In genomic region chr2:92034273-92034672, GRCm38 (mm10) we compare ENCODE assay signal across 27 mouse cellular contexts. TPM values are rescaled to one million over a fixed set of nuclear protein-coding genes. Genes with fewer than 3 reads are reported as not detected.
A peak's percentile ranks its signal among the peaks of the same experiment; 100 is the strongest.
DNase-seq lines count a peak whose midpoint lies in the region; ATAC-seq and TF ChIP-seq lines count a peak whose summit lies in the region.
"Had no signal": no experiment of that assay in that cellular context is flagged by ENCODE, and none has a peak within 500 bp of the region (broad histone marks: within the 10 kb centered on the region; RNA-seq: fewer than 3 reads in every experiment).

No protein-coding gene starts in this region.

- no peak overlapping the region for H3K9ac ChIP-seq in intestine, embryonic 15.5 days
- H3K9ac ChIP-seq in intestine, postnatal 0 days (ENCODE audit: low read depth, low read length), result no peak overlapping the region
- H3K9ac ChIP-seq in lung, postnatal 0 days (replicated peaks; ENCODE audit: low read depth), result no peak overlapping the region
- H3K9ac ChIP-seq in intestine, embryonic 16.5 days (ENCODE audit: low read depth, low read length), result no peak overlapping the region
- no peak overlapping the region for H3K9ac ChIP-seq in stomach, embryonic 16.5 days (ENCODE audit: low read length)
- no peak overlapping the region for H3K9ac ChIP-seq in midbrain, embryonic 14.5 days (replicated peaks; ENCODE audit: low read length)
- H3K9ac ChIP-seq: embryonic facial prominence, embryonic 13.5 days; forebrain, embryonic 13.5 days; forebrain, postnatal 0 days; heart, embryonic 13.5 days; hindbrain, embryonic 14.5 days had no signal

- H3K36me3 ChIP-seq in intestine, embryonic 15.5 days, result no peaks in the 10 kb centered on the region
- no peaks in the 10 kb centered on the region for H3K36me3 ChIP-seq in intestine, postnatal 0 days (ENCODE audit: control insufficient read depth, insufficient read depth)
- no peaks in the 10 kb centered on the region for H3K36me3 ChIP-seq in lung, postnatal 0 days (ENCODE audit: insufficient read depth, low read length)
- H3K36me3 ChIP-seq in intestine, embryonic 16.5 days (ENCODE audit: control insufficient read depth, insufficient read depth, low read length), result no peaks in the 10 kb centered on the region
- H3K36me3 ChIP-seq in stomach, embryonic 16.5 days (ENCODE audit: control insufficient read depth, insufficient read depth, low read length), result no peaks in the 10 kb centered on the region
- no peaks in the 10 kb centered on the region for H3K36me3 ChIP-seq in midbrain, embryonic 14.5 days (ENCODE audit: control insufficient read depth, insufficient read depth, low read length)
- H3K36me3 ChIP-seq: embryonic facial prominence, embryonic 13.5 days; forebrain, embryonic 10.5 days; heart, embryonic 13.5 days had no signal

- peak; percentile 35; the same call in 1 of the 2 replicates for ATAC-seq in intestine, embryonic 15.5 days
- no peak for ATAC-seq in intestine, postnatal 0 days
- ATAC-seq in lung, postnatal 0 days, result no peak
- peak; percentile 38; the same call in 1 of the 2 replicates for ATAC-seq in intestine, embryonic 16.5 days
- ATAC-seq in stomach, embryonic 16.5 days (ENCODE audit: insufficient read depth, low FRiP score), result peak; percentile 63; the same call in 1 of the 2 replicates
- ATAC-seq in midbrain, embryonic 14.5 days (ENCODE audit: low FRiP score, low TSS enrichment), result no peak
- ATAC-seq: activated CD4-positive, CD25-positive, alpha-beta regulatory T cell, adult 4 months; CD4-positive, CD25-positive, alpha-beta regulatory T cell, adult 4 months; forebrain, embryonic 13.5 days; forebrain, postnatal 0 days; hindbrain, postnatal 0 days had no signal

- H3K4me1 ChIP-seq in intestine, embryonic 15.5 days (replicated peaks), result 0 out of 2 replicates have a peak, but pooled peaks cover 3% of the 10 kb centered on the region
- no peaks in the 10 kb centered on the region for H3K4me1 ChIP-seq in intestine, postnatal 0 days (replicated peaks; ENCODE audit: control insufficient read depth, insufficient read depth, low read length)
- H3K4me1 ChIP-seq in lung, postnatal 0 days (ENCODE audit: insufficient read depth, low read depth, low read length), result no peaks in the 10 kb centered on the region
- peaks cover 11% of the 10 kb centered on the region for H3K4me1 ChIP-seq in intestine, embryonic 16.5 days (ENCODE audit: control insufficient read depth, insufficient read depth, low read length)
- H3K4me1 ChIP-seq in stomach, embryonic 16.5 days (ENCODE audit: control insufficient read depth, insufficient read depth, low read length), result no peaks in the 10 kb centered on the region
- no peaks in the 10 kb centered on the region for H3K4me1 ChIP-seq in midbrain, embryonic 14.5 days (ENCODE audit: control insufficient read depth, insufficient read depth, low read length)
- H3K4me1 ChIP-seq: forebrain, embryonic 13.5 days; heart, embryonic 13.5 days had no signal

- TF ChIP-seq EP300 in lung, postnatal 0 days (IDR thresholded peaks at IDR 0.05), result no peak

- no peak overlapping the region for H3K4me3 ChIP-seq in intestine, embryonic 15.5 days (replicated peaks)
- no peak overlapping the region for H3K4me3 ChIP-seq in intestine, postnatal 0 days (ENCODE audit: low read depth, low read length)
- H3K4me3 ChIP-seq in lung, postnatal 0 days (ENCODE audit: low read depth, low read length), result no peak overlapping the region
- H3K4me3 ChIP-seq in intestine, embryonic 16.5 days (ENCODE audit: low read length), result no peak overlapping the region
- H3K4me3 ChIP-seq in stomach, embryonic 16.5 days (replicated peaks; ENCODE audit: low read length), result no peak overlapping the region
- H3K4me3 ChIP-seq in midbrain, embryonic 14.5 days (replicated peaks; ENCODE audit: low read depth, low read length), result no peak overlapping the region
- H3K4me3 ChIP-seq: embryonic facial prominence, embryonic 13.5 days; forebrain, embryonic 10.5 days; forebrain, embryonic 13.5 days; gastrocnemius, adult 2 months; heart, embryonic 13.5 days had no signal

- H3K27me3 ChIP-seq in intestine, embryonic 15.5 days (replicated peaks), result no peaks in the 10 kb centered on the region
- H3K27me3 ChIP-seq in intestine, postnatal 0 days (replicated peaks; ENCODE audit: control insufficient read depth, insufficient read depth, low read length), result no peaks in the 10 kb centered on the region
- no peaks in the 10 kb centered on the region for H3K27me3 ChIP-seq in lung, postnatal 0 days (replicated peaks; ENCODE audit: insufficient read depth, low read length)
- no peaks in the 10 kb centered on the region for H3K27me3 ChIP-seq in intestine, embryonic 16.5 days (replicated peaks; ENCODE audit: control insufficient read depth, insufficient read depth, low read length)
- H3K27me3 ChIP-seq in stomach, embryonic 16.5 days (ENCODE audit: control insufficient read depth, insufficient read depth, low read length), result no peaks in the 10 kb centered on the region
- no peaks in the 10 kb centered on the region for H3K27me3 ChIP-seq in midbrain, embryonic 14.5 days (ENCODE audit: control insufficient read depth, insufficient read depth, low read length)
- H3K27me3 ChIP-seq: forebrain, embryonic 13.5 days; heart, embryonic 13.5 days had no signal

- no peaks in the 10 kb centered on the region for H3K9me3 ChIP-seq in intestine, embryonic 15.5 days
- H3K9me3 ChIP-seq in intestine, postnatal 0 days (ENCODE audit: control insufficient read depth), result no peaks in the 10 kb centered on the region
- no peaks in the 10 kb centered on the region for H3K9me3 ChIP-seq in lung, postnatal 0 days (ENCODE audit: low read length)
- H3K9me3 ChIP-seq in intestine, embryonic 16.5 days (ENCODE audit: control insufficient read depth, low read length), result no peaks in the 10 kb centered on the region
- no peaks in the 10 kb centered on the region for H3K9me3 ChIP-seq in stomach, embryonic 16.5 days (replicated peaks; ENCODE audit: control insufficient read depth, low read length)
- no peaks in the 10 kb centered on the region for H3K9me3 ChIP-seq in midbrain, embryonic 14.5 days (ENCODE audit: control insufficient read depth, low read length)
- H3K9me3 ChIP-seq: embryonic facial prominence, embryonic 13.5 days; forebrain, embryonic 10.5 days; forebrain, embryonic 13.5 days; heart, embryonic 13.5 days had no signal

- no peak overlapping the region for H3K27ac ChIP-seq in intestine, embryonic 15.5 days
- no peak overlapping the region for H3K27ac ChIP-seq in intestine, postnatal 0 days (ENCODE audit: low read depth, low read length)
- H3K27ac ChIP-seq in lung, postnatal 0 days (ENCODE audit: low read length), result no peak overlapping the region
- no peak overlapping the region for H3K27ac ChIP-seq in intestine, embryonic 16.5 days (ENCODE audit: low read length)
- peak overlapping the region; percentile 53; the same call in 1 of the 2 replicates for H3K27ac ChIP-seq in stomach, embryonic 16.5 days (ENCODE audit: low read length)
- no peak overlapping the region for H3K27ac ChIP-seq in midbrain, embryonic 14.5 days (replicated peaks; ENCODE audit: low read depth, low read length)
- H3K27ac ChIP-seq: embryonic facial prominence, embryonic 13.5 days; forebrain, embryonic 10.5 days; forebrain, embryonic 13.5 days; gastrocnemius, adult 2 months; heart, embryonic 13.5 days; hindbrain, embryonic 14.5 days; hindbrain, postnatal 0 days had no signal

- H3K4me2 ChIP-seq in intestine, embryonic 15.5 days (replicated peaks), result no peak overlapping the region
- no peak overlapping the region for H3K4me2 ChIP-seq in intestine, postnatal 0 days (replicated peaks; ENCODE audit: low read depth)
- no peak overlapping the region for H3K4me2 ChIP-seq in lung, postnatal 0 days (replicated peaks; ENCODE audit: low read depth, low read length)
- H3K4me2 ChIP-seq in intestine, embryonic 16.5 days (ENCODE audit: low read depth, low read length), result no peak overlapping the region
- H3K4me2 ChIP-seq in stomach, embryonic 16.5 days (ENCODE audit: low read depth, low read length), result no peak overlapping the region
- no peak overlapping the region for H3K4me2 ChIP-seq in midbrain, embryonic 14.5 days (ENCODE audit: low read length)
- H3K4me2 ChIP-seq: embryonic facial prominence, embryonic 13.5 days; forebrain, embryonic 13.5 days; heart, embryonic 13.5 days; hindbrain, embryonic 14.5 days had no signal

- peak; percentile 65 for DNase-seq in lung, postnatal 0 days (ENCODE audit: low spot score)
- no peak for DNase-seq in lung, postnatal 14 days
- DNase-seq in midbrain, embryonic 14.5 days, result no peak
- DNase-seq in retina, postnatal 1 day, result no peak
- DNase-seq: adrenal gland, adult 8-10 months; adrenal gland, postnatal 25 days; cerebellum, adult 11-12 months; cerebellum, adult 8-10 months; cerebellum, postnatal 14 days; forebrain, postnatal 0 days; gastrocnemius, adult 2 months; gastrocnemius, postnatal 14 days; heart, adult 18-20 months; heart, postnatal 14 days; heart, postnatal 4 days had no signal

- no peak for TF ChIP-seq CTCF in intestine, postnatal 0 days (IDR thresholded peaks at IDR 0.05; ENCODE audit: low read depth)
- TF ChIP-seq CTCF in lung, postnatal 0 days (IDR thresholded peaks at IDR 0.05), result no peak

- 49% methylated on average over 9 of the region's 9 CpGs for WGBS in intestine, embryonic 15.5 days
- 33% methylated on average over 9 of the region's 9 CpGs for WGBS in intestine, postnatal 0 days
- WGBS in lung, postnatal 0 days, result 50% methylated on average over 9 of the region's 9 CpGs
- 47% methylated on average over 9 of the region's 9 CpGs for WGBS in intestine, embryonic 16.5 days
- 52% methylated on average over 9 of the region's 9 CpGs for WGBS in stomach, embryonic 16.5 days
- 84% methylated on average over 9 of the region's 9 CpGs for WGBS in midbrain, embryonic 14.5 days

RNA-seq across cellular contexts. Expression of gene Creb3l1, which starts 10.0 kb away (rescaled TPM):
- 16.8 and 18.7 TPM in 2 replicates for polyA plus RNA-seq in intestine, embryonic 15.5 days (2015; fragmentation: Nextera tagmentation; extraction: Ambion mirVana)
- 6.8 and 8.4 TPM in 2 replicates for polyA plus RNA-seq in intestine, postnatal 0 days (2015; fragmentation: Nextera tagmentation; extraction: Ambion mirVana)
- polyA plus RNA-seq in lung, postnatal 0 days (2015; fragmentation: Nextera tagmentation; extraction: Ambion mirVana), result 7.0 and 8.1 TPM in 2 replicates
- 16.6 and 17.6 TPM in 2 replicates for polyA plus RNA-seq in intestine, embryonic 16.5 days (2015; fragmentation: Nextera tagmentation; extraction: Ambion mirVana)
- 21.7 and 24.5 TPM in 2 replicates for polyA plus RNA-seq in stomach, embryonic 16.5 days (2015; fragmentation: Nextera tagmentation; extraction: Ambion mirVana)
- 0.69 and 2.0 TPM in 2 replicates for polyA plus RNA-seq in midbrain, embryonic 14.5 days (2014; fragmentation: Nextera tagmentation; extraction: Ambion mirVana)

RNA-seq across cellular contexts. Expression of gene Dgkz, which starts 58.6 kb away (rescaled TPM):
- 60.3 and 76.1 TPM in 2 replicates for polyA plus RNA-seq in intestine, embryonic 15.5 days (2015; fragmentation: Nextera tagmentation; extraction: Ambion mirVana)
- polyA plus RNA-seq in intestine, postnatal 0 days (2015; fragmentation: Nextera tagmentation; extraction: Ambion mirVana), result 53.2 and 56.8 TPM in 2 replicates
- polyA plus RNA-seq in lung, postnatal 0 days (2015; fragmentation: Nextera tagmentation; extraction: Ambion mirVana), result 50.7 and 54.0 TPM in 2 replicates
- polyA plus RNA-seq in intestine, embryonic 16.5 days (2015; fragmentation: Nextera tagmentation; extraction: Ambion mirVana), result 46.4 and 66.7 TPM in 2 replicates
- 34.9 and 38.3 TPM in 2 replicates for polyA plus RNA-seq in stomach, embryonic 16.5 days (2015; fragmentation: Nextera tagmentation; extraction: Ambion mirVana)
- polyA plus RNA-seq in midbrain, embryonic 14.5 days (2014; fragmentation: Nextera tagmentation; extraction: Ambion mirVana), result 27.5 and 32.0 TPM in 2 replicates

RNA-seq across cellular contexts. Expression of gene Phf21a, which starts 58.6 kb away (rescaled TPM):
- 18.1 and 19.1 TPM in 2 replicates for polyA plus RNA-seq in intestine, embryonic 15.5 days (2015; fragmentation: Nextera tagmentation; extraction: Ambion mirVana)
- polyA plus RNA-seq in intestine, postnatal 0 days (2015; fragmentation: Nextera tagmentation; extraction: Ambion mirVana), result 7.4 and 8.0 TPM in 2 replicates
- polyA plus RNA-seq in lung, postnatal 0 days (2015; fragmentation: Nextera tagmentation; extraction: Ambion mirVana), result 12.9 and 13.6 TPM in 2 replicates
- 14.9 and 17.9 TPM in 2 replicates for polyA plus RNA-seq in intestine, embryonic 16.5 days (2015; fragmentation: Nextera tagmentation; extraction: Ambion mirVana)
- 21.2 and 23.8 TPM in 2 replicates for polyA plus RNA-seq in stomach, embryonic 16.5 days (2015; fragmentation: Nextera tagmentation; extraction: Ambion mirVana)
- 32.3 and 35.4 TPM in 2 replicates for polyA plus RNA-seq in midbrain, embryonic 14.5 days (2014; fragmentation: Nextera tagmentation; extraction: Ambion mirVana)

Comparison
In these comparisons a context has a peak if more than half of its experiments do, and no peak if none do; other contexts are left out.
1. ATAC-seq: peak in intestine, embryonic 15.5 days (single experiment), intestine, embryonic 16.5 days (single experiment) and stomach, embryonic 16.5 days (single experiment); none in intestine, postnatal 0 days (single experiment), lung, postnatal 0 days (single experiment) and midbrain, embryonic 14.5 days (single experiment).